Mouse (Mus musculus): ENCODE measurements at regions not wholly inside any gene's neighbourhood (a gene's known extent, or its start where the extent isn't known, plus 50 kb on each side); places are given as distances from the start of the nearest gene placed in this dataset.

DNA sequence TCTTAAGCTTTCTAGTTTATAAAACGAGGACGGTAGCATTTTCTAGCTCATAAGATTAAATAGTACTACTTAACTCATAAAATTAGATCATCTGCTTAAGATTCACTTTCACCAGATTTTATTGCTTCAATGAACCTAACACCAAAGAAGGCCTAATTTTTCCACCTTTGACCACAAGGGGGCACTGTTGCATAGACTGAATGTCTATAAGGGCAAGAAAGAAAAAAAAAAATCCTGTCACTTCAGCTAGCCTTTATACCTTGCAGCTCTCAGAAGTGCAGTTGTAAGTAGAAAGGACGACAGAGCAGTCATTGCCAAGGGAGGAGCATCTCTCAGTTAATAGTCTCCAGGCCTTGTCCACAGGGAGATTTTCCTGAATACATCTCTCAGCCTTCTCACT, 447.7 kb downstream of the Dad1 start:
- TF ChIP-seq CTCF (conservative IDR thresholded peaks at IDR 0.05; ENCODE audit: insufficient read depth, insufficient read length, low read depth, low read length): no peak
- no peak for TF ChIP-seq POLR2A (IDR thresholded peaks at IDR 0.05; ENCODE audit: low read depth, low read length)

Measured in kidney, adult 2 months (tissue).